Mouse (Mus musculus) kidney, adult 2 months (tissue): ENCODE measurements at regions not wholly inside any gene's neighbourhood (a gene's known extent, or its start where the extent isn't known, plus 50 kb on each side); places are given as distances from the start of the nearest gene placed in this dataset.
"Not testable (repeated sequence)": the region's sequence is repeated elsewhere in the genome, so short reads cannot be mapped to it uniquely, and the experiment has no call there.

ENCODE experiments used
- DNase-seq: peaks from one replicate; pipeline ENCODE4 v3.0.0; 2021
- H3K27ac ChIP-seq: fragments of 200-500 bp; 2 replicates; pipeline ENCODE4 v1.5.1; 2012; ENCODE audit warnings: low read depth, low read length, control low read depth, inconsistent platforms; ENCODE audit not compliant: insufficient read depth
- H3K27me3 ChIP-seq: fragments of 200-500 bp; replicated peaks from 2 replicates; pipeline ENCODE4 v1.6.1; 2012; ENCODE audit warnings: mild to moderate bottlenecking, moderate library complexity, low read length, inconsistent platforms; ENCODE audit not compliant: control insufficient read depth, insufficient read depth
- H3K36me3 ChIP-seq: fragments of 200-500 bp; 2 replicates; pipeline ENCODE4 v1.6.1; 2012; ENCODE audit warnings: mild to moderate bottlenecking, moderate library complexity, low read length, inconsistent platforms; ENCODE audit not compliant: control insufficient read depth, insufficient read depth
- H3K4me1 ChIP-seq: fragments of 200-500 bp; 2 replicates; pipeline ENCODE4 v1.6.1; 2011; ENCODE audit warnings: low read length; ENCODE audit not compliant: control insufficient read depth, insufficient read depth
- H3K4me3 ChIP-seq: fragments of 200-500 bp; 2 replicates; pipeline ENCODE4 v1.5.1; 2011; ENCODE audit warnings: mild to moderate bottlenecking, low read depth, low read length, control low read depth; ENCODE audit not compliant: insufficient read depth
- CTCF ChIP-seq: fragments of 200-500 bp; conservative IDR thresholded peaks from 2 replicates; pipeline ENCODE4 v1.5.1; 2011; ENCODE audit warnings: low read depth, mild to moderate bottlenecking, control low read depth, low read length, moderate library complexity, mixed read lengths; ENCODE audit not compliant: insufficient read depth, insufficient read length
- POLR2A ChIP-seq: fragments of 200-500 bp; IDR thresholded peaks from one replicate; pipeline ENCODE4 v1.6.1; 2011; ENCODE audit warnings: low read depth, low read length, control low read depth
- WGBS: fragments of 180-500 bp; shearing (Covaris S2); methylation state at CpG from one replicate; pipeline ENCODE4 v1.1.7; 2018; 5-methylcytosine and 5-hydroxymethylcytosine counted together

DNA sequence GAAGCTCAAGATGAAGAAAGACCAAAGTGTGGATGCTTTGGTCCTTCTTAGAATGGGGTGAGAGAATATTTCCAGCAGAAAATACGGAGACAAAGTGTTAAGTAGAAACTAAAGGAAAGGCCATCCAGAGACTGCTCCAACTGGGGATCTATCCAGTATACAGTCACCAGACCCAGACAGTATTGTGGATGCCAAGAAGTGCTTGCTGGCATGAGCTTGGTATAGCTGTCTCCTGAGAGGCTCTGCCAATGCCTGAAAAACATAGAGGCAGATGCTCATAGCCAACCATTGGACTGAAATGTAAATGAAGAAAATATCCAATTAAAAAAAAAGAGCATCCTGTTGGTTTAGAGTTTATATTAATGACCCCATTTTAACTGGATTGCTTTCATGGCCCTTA lies 253.8 kb downstream of the Gm8797 start:
- Histone ChIP-seq H3K4me3 (no peak overlapping the region), H3K36me3 (no peaks in the 10 kb centered on the region), H3K27ac (no peak overlapping the region), H3K27me3 (no peaks in the 10 kb centered on the region), H3K4me1 (no peaks in the 10 kb centered on the region)
- TF ChIP-seq CTCF (no peak), POLR2A (no peak)
- no peak for DNase-seq
- 83% methylated on average over 1 of the region's 1 CpGs for WGBS

DNA sequence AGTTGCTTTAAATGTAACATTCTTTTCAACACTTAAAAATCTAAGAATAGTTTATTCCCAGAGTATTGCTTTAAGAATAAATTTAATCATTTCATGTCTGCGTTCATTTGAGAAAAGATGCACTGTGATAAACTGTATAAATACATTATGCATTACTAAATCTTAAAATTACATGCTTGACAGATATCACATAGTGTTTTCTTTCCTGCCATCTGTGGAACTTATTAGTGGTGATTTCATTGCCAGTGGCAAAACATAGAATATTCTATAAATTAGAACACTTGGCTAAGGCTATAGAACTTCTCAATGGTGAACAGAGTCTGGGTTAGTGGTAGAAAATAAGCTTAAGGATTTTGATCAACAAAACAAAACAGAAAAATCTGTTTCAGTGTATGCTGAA lies 268.1 kb downstream of the Gm8797 start:
- Histone ChIP-seq H3K4me3 (no peak overlapping the region), H3K27me3 (no peaks in the 10 kb centered on the region), H3K27ac (no peak overlapping the region), H3K4me1 (no peaks in the 10 kb centered on the region), H3K36me3 (no peaks in the 10 kb centered on the region)
- TF ChIP-seq POLR2A (no peak), CTCF (no peak)
- DNase-seq = no peak
- 64% methylated on average over 1 of the region's 1 CpGs for WGBS

DNA sequence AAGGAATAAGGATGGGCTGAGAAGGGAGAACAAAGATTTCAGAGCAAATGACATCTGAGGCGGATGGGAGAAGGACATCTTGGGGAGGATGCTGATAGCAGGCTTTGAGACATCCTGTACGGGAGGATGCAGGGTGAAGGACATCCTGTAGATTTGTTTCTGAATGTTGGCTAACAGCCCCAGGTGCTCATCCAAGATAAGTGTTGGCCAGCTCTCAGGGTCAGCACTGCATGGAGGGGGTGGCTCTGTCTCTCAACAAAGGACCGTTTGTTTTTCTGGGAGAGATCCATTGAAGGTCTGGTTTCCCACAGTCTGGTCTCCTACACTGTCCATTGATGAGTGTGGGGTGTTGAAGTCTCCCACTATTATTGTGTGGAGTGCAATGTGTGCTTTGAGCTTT lies 290.7 kb downstream of the Gm8797 start:
- H3K36me3 ChIP-seq, DNase-seq, H3K27me3 ChIP-seq, H3K27ac ChIP-seq, H3K4me1 ChIP-seq, H3K4me3 ChIP-seq: not testable (repeated sequence)
- WGBS = 79% methylated on average over 3 of the region's 3 CpGs

GRCm38 (mm10) chr3:6049472-6050045 lies 299.0 kb downstream of the Gm8797 start:
- no peak for TF ChIP-seq POLR2A
- TF ChIP-seq CTCF = no peak
- no peak overlapping the region for H3K4me3 ChIP-seq
- DNase-seq = no peak
- no peaks in the 10 kb centered on the region for H3K27me3 ChIP-seq
- WGBS = 90% methylated on average over 4 of the region's 4 CpGs
- no peaks in the 10 kb centered on the region for H3K4me1 ChIP-seq
- no peaks in the 10 kb centered on the region for H3K36me3 ChIP-seq
- no peak overlapping the region for H3K27ac ChIP-seq

DNA sequence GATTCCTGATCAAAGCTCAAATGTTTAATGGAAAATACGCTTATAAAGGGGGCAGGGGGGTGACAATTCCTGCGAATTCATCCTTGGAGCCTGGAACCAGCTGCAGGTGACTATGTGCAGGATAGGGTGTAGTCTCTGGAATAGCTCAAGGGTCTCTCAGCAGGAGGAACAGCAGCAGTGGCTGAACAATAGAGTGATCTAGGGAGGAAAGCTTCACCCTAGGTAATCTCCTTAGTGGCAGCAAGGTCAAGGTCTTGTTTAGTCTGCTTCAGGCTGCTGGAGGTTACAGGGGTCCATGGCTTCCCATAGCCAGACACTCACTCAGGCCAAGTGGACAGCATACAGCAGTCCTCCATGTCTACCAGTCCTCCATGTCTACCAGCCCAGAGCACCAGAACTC lies 301.3 kb downstream of the Gm8797 start:
- Histone ChIP-seq H3K4me1 (no peaks in the 10 kb centered on the region), H3K27ac (no peak overlapping the region), H3K4me3 (no peak overlapping the region), H3K36me3 (no peaks in the 10 kb centered on the region), H3K27me3 (no peaks in the 10 kb centered on the region)
- TF ChIP-seq CTCF (no peak), POLR2A (no peak)
- DNase-seq = no peak
- WGBS = 74% methylated on average over 2 of the region's 2 CpGs

DNA sequence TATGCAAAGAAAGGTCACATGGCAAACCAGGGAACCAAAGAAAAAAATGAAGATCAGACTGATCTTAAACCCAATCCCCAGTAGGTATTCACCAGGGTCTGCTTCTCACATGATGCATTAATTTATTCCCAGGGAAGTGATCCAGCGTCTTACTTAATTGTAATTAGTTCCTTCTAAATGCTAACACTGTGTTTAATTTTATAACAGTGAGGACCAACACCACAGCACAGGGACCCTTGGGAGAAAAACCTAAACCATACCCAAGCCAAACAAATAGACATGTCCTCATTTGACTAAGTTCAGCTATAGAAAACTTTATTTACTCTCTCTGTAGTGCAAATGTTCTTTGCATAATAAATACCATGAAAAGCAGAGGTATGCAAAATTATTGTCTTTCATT lies 333.2 kb downstream of the Gm8797 start:
- H3K4me3 ChIP-seq = no peak overlapping the region
- no peaks in the 10 kb centered on the region for H3K4me1 ChIP-seq
- H3K27me3 ChIP-seq = no peaks in the 10 kb centered on the region
- WGBS = 56% methylated on average over 1 of the region's 1 CpGs
- TF ChIP-seq POLR2A (no peak), CTCF (no peak)
- H3K27ac ChIP-seq = no peak overlapping the region
- H3K36me3 ChIP-seq = no peaks in the 10 kb centered on the region
- DNase-seq = no peak

DNA sequence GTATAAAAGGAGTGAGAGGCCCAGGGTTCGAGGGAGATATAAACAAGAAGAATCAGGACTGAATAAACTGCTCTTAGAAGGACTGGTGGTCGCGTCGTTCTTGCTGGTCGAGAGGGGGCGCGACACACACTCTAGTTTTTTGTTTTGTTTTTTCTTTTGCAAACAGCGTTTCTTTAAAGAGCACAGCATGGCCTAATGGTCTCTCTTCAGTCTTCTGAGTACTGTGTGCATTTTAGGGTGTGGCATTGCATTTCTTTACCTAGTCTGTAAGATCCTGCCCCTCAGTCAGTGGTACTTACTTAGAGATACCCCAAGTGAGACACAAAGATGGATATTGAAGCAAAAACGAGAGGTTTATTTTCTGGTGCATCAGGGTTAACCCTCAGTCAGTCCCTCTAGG lies 336.7 kb downstream of the Gm8797 start:
- TF ChIP-seq CTCF (no peak), POLR2A (no peak)
- Histone ChIP-seq H3K27me3 (no peaks in the 10 kb centered on the region), H3K4me1 (no peaks in the 10 kb centered on the region), H3K36me3 (no peaks in the 10 kb centered on the region), H3K27ac (no peak overlapping the region), H3K4me3 (no peak overlapping the region)
- 75% methylated on average over 9 of the region's 9 CpGs for WGBS
- no peak for DNase-seq

DNA sequence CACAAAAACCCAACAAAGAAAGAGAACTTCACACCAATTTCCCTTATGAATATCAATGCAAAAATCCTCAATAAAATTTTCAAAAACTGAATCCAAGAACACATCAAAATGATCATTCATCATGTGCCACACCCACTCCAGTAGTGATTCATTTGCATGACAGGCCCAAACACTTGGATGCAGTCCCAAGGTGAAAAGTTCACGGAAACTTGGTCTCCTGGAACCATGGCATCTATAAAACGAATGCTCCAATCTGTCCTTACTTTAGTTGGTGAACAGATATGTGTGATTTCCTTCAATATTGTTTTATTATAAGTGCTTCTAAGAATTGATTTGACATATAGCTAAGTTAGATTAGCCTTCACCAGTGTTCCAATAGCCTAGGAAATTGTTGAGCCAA lies 343.3 kb downstream of the Gm8797 start:
- TF ChIP-seq POLR2A (no peak), CTCF (no peak)
- 57% methylated on average over 2 of the region's 2 CpGs for WGBS
- Histone ChIP-seq H3K4me3 (no peak overlapping the region), H3K36me3 (no peaks in the 10 kb centered on the region), H3K27ac (no peak overlapping the region), H3K27me3 (no peaks in the 10 kb centered on the region), H3K4me1 (no peaks in the 10 kb centered on the region)
- DNase-seq = no peak

DNA sequence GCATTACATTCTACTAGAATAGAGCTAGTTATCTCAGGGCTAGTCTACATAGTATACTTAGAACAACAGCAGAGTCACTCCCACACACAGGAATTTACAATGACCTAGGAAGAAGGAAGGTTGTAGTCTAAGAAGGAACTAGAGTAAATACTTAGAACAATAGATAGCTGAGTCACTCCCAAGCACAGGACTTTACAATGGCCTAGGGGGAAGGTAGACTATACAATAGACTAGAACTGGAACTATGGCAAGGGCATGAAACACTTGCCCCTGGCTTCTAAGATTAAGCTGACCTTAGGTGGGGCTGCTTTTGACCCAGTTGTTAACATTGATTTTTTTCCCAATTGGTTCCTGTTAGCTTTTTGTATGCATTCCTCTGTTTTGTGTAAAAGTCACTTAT lies 343.8 kb downstream of the Gm8797 start:
- not testable (repeated sequence) for H3K36me3 ChIP-seq, DNase-seq, H3K27ac ChIP-seq, H3K4me1 ChIP-seq, H3K27me3 ChIP-seq, H3K4me3 ChIP-seq
